Mouse (Mus musculus) limb, embryonic 15.5 days (tissue): Measurements from ENCODE around the gene Ankrd31. TPM values are rescaled to one million over a fixed set of nuclear protein-coding genes. Genes with fewer than 3 reads are reported as not detected.
"Not testable (repeated sequence)": the region's sequence is repeated elsewhere in the genome, so short reads cannot be mapped to it uniquely, and the experiment has no call there.

Experiments
- ATAC-seq: fragments of 200-750 bp; cut with Nextera tagmentation; 2 replicates; pipeline ENCODE4 v1.8.0; 2017; ENCODE audit warnings: low read depth, moderate TSS enrichment; ENCODE audit not compliant: insufficient number of reproducible peaks, low FRiP score, low TSS enrichment
- H3K27ac ChIP-seq: fragments of 300-500 bp; sonication (generic); 2 replicates; pipeline ENCODE4 v1.5.1; 2015; ENCODE audit warnings: moderate library complexity, mild to moderate bottlenecking, inconsistent platforms
- H3K27me3 ChIP-seq: fragments of 300-500 bp; sonication (generic); 2 replicates; pipeline ENCODE4 v1.6.1; 2015; ENCODE audit warnings: inconsistent platforms
- H3K36me3 ChIP-seq: fragments of 300-500 bp; sonication (generic); 2 replicates; pipeline ENCODE4 v1.6.1; 2015; ENCODE audit warnings: inconsistent platforms
- H3K4me1 ChIP-seq: fragments of 300-500 bp; sonication (generic); 2 replicates; pipeline ENCODE4 v1.6.1; 2015; ENCODE audit warnings: inconsistent platforms
- H3K4me2 ChIP-seq: fragments of 300-500 bp; sonication (generic); 2 replicates; pipeline ENCODE4 v1.6.1; 2015; ENCODE audit warnings: mild to moderate bottlenecking, inconsistent platforms
- H3K4me3 ChIP-seq: fragments of 300-500 bp; sonication (generic); 2 replicates; pipeline ENCODE4 v1.5.1; 2015; ENCODE audit warnings: mild to moderate bottlenecking, inconsistent platforms
- H3K9ac ChIP-seq: fragments of 300-500 bp; sonication (generic); 2 replicates; pipeline ENCODE4 v1.6.1; 2015; ENCODE audit warnings: inconsistent platforms
- H3K9me3 ChIP-seq: fragments of 300-500 bp; sonication (generic); 2 replicates; pipeline ENCODE4 v1.6.1; 2016; ENCODE audit warnings: inconsistent platforms
- WGBS: fragments of 180-500 bp; shearing (Covaris S2); methylation state at CpG from one replicate; pipeline ENCODE4 v1.1.7; 2015; 5-methylcytosine and 5-hydroxymethylcytosine counted together
- polyA plus RNA-seq: library from polyadenylated mRNA; unstranded; fragments of >200 nt; fragmentation: Nextera tagmentation; extraction: Ambion mirVana; gene quantifications from 2 replicates; pipeline ENCODE4 v1.2.1, GENCODE M21; 2015

Gene Ankrd31
- polyA plus RNA-seq, 1 experiment from 2014 or later: not detected

- ATAC-seq: no peak
- Histone ChIP-seq H3K4me3 (no peak overlapping the region), H3K4me1 (peaks cover 18% of the 10 kb centered on the region), H3K27ac (no peak overlapping the region), H3K36me3 (no peaks in the 10 kb centered on the region), H3K9ac (no peak overlapping the region), H3K9me3 (no peaks in the 10 kb centered on the region), H3K4me2 (no peak overlapping the region), H3K27me3 (peaks cover 32% of the 10 kb centered on the region)
- 66% methylated on average over 1 of the region's 1 CpGs for WGBS
Observed at GRCm38 (mm10) chr13:96927781-96928180, 179.7 kb downstream of the Ankrd31 start.

GRCm38 (mm10) chr13:96928432-96929039, 180.5 kb downstream of the Ankrd31 start:
- H3K9ac ChIP-seq: no peak overlapping the region
- no peaks in the 10 kb centered on the region for H3K36me3 ChIP-seq
- H3K27me3 ChIP-seq: peaks cover 32% of the 10 kb centered on the region
- WGBS: 57% methylated on average over 8 of the region's 8 CpGs
- no peak for ATAC-seq
- no peak overlapping the region for H3K4me3 ChIP-seq
- H3K27ac ChIP-seq: no peak overlapping the region
- no peak overlapping the region for H3K4me2 ChIP-seq
- no peaks in the 10 kb centered on the region for H3K9me3 ChIP-seq
- H3K4me1 ChIP-seq: peaks cover 18% of the 10 kb centered on the region

GRCm38 (mm10) chr13:96932745-96933144, 184.7 kb downstream of the Ankrd31 start:
- no peaks in the 10 kb centered on the region for H3K36me3 ChIP-seq
- H3K27ac ChIP-seq: no peak overlapping the region
- no peaks in the 10 kb centered on the region for H3K27me3 ChIP-seq
- no peaks in the 10 kb centered on the region for H3K9me3 ChIP-seq
- 0 out of 2 replicates have a peak, but pooled peaks cover 2% of the 10 kb centered on the region for H3K4me1 ChIP-seq
- no peak overlapping the region for H3K4me2 ChIP-seq
- H3K9ac ChIP-seq: no peak overlapping the region
- WGBS: 77% methylated on average over 5 of the region's 5 CpGs
- no peak for ATAC-seq
- no peak overlapping the region for H3K4me3 ChIP-seq

GRCm38 (mm10) chr13:96933367-96933766, 185.3 kb downstream of the Ankrd31 start:
- Histone ChIP-seq H3K27ac (no peak overlapping the region), H3K36me3 (no peaks in the 10 kb centered on the region), H3K4me1 (0 out of 2 replicates have a peak, but pooled peaks cover 2% of the 10 kb centered on the region), H3K4me3 (no peak overlapping the region), H3K4me2 (no peak overlapping the region), H3K27me3 (no peaks in the 10 kb centered on the region), H3K9me3 (no peaks in the 10 kb centered on the region), H3K9ac (no peak overlapping the region)
- WGBS: 40% methylated on average over 8 of the region's 8 CpGs
- ATAC-seq: no peak

GRCm38 (mm10) chr13:96936173-96936777, 188.2 kb downstream of the Ankrd31 start:
- no peak overlapping the region for H3K4me3 ChIP-seq
- no peaks in the 10 kb centered on the region for H3K36me3 ChIP-seq
- H3K4me1 ChIP-seq: 0 out of 2 replicates have a peak, but pooled peaks cover 2% of the 10 kb centered on the region
- no peak for ATAC-seq
- no peaks in the 10 kb centered on the region for H3K9me3 ChIP-seq
- no peaks in the 10 kb centered on the region for H3K27me3 ChIP-seq
- no peak overlapping the region for H3K27ac ChIP-seq
- 32% methylated on average over 6 of the region's 6 CpGs for WGBS
- H3K4me2 ChIP-seq: no peak overlapping the region
- H3K9ac ChIP-seq: no peak overlapping the region

- WGBS: 71% methylated on average over 10 of the region's 10 CpGs
Observed at GRCm38 (mm10) chr13:96937059-96937558, 189.0 kb downstream of the Ankrd31 start.

GRCm38 (mm10) chr13:96939680-96940079, 191.6 kb downstream of the Ankrd31 start:
- WGBS: 73% methylated on average over 10 of the region's 10 CpGs
- Histone ChIP-seq H3K9me3 (no peaks in the 10 kb centered on the region), H3K36me3 (no peaks in the 10 kb centered on the region), H3K4me1 (peaks cover 2% of the 10 kb centered on the region; the same call in 1 of the 2 replicates), H3K9ac (no peak overlapping the region), H3K27me3 (no peaks in the 10 kb centered on the region), H3K4me3 (no peak overlapping the region), H3K4me2 (no peak overlapping the region), H3K27ac (no peak overlapping the region)
- ATAC-seq: no peak

More at GRCm38 (mm10) chr13:96937059-96937558, 189.0 kb downstream of the Ankrd31 start:
- Histone ChIP-seq H3K36me3 (no peaks in the 10 kb centered on the region), H3K4me2 (no peak overlapping the region), H3K9me3 (no peaks in the 10 kb centered on the region), H3K4me3 (no peak overlapping the region), H3K27ac (no peak overlapping the region), H3K27me3 (no peaks in the 10 kb centered on the region), H3K9ac (no peak overlapping the region), H3K4me1 (0 out of 2 replicates have a peak, but pooled peaks cover 2% of the 10 kb centered on the region)
- ATAC-seq: no peak

GRCm38 (mm10) chr13:96941481-96941880, 193.4 kb downstream of the Ankrd31 start:
- H3K27ac ChIP-seq, H3K27me3 ChIP-seq, H3K4me2 ChIP-seq, H3K4me3 ChIP-seq, H3K9me3 ChIP-seq, ATAC-seq, H3K9ac ChIP-seq, H3K4me1 ChIP-seq, H3K36me3 ChIP-seq: not testable (repeated sequence)
- WGBS: 84% methylated on average over 11 of the region's 11 CpGs

GRCm38 (mm10) chr13:96943571-96943970, 195.5 kb downstream of the Ankrd31 start:
- no peaks in the 10 kb centered on the region for H3K36me3 ChIP-seq

GRCm38 (mm10) chr13:96945748-96946147, 197.7 kb downstream of the Ankrd31 start:
- H3K36me3 ChIP-seq: no peaks in the 10 kb centered on the region
- H3K4me2 ChIP-seq: no peak overlapping the region
- no peaks in the 10 kb centered on the region for H3K9me3 ChIP-seq
- H3K27ac ChIP-seq: no peak overlapping the region
- H3K9ac ChIP-seq: no peak overlapping the region
- H3K4me3 ChIP-seq: no peak overlapping the region
- no peaks in the 10 kb centered on the region; the same call in 1 of the 2 replicates for H3K4me1 ChIP-seq
- 86% methylated on average over 4 of the region's 4 CpGs for WGBS
- H3K27me3 ChIP-seq: no peaks in the 10 kb centered on the region
- no peak for ATAC-seq

More at GRCm38 (mm10) chr13:96943571-96943970, 195.5 kb downstream of the Ankrd31 start:
- H3K4me2 ChIP-seq: no peak overlapping the region
- WGBS: 42% methylated on average over 3 of the region's 3 CpGs
- no peaks in the 10 kb centered on the region for H3K27me3 ChIP-seq
- ATAC-seq: no peak
- no peaks in the 10 kb centered on the region for H3K9me3 ChIP-seq
- no peaks in the 10 kb centered on the region; the same call in 1 of the 2 replicates for H3K4me1 ChIP-seq
- H3K9ac ChIP-seq: no peak overlapping the region
- H3K4me3 ChIP-seq: no peak overlapping the region
- no peak overlapping the region for H3K27ac ChIP-seq

GRCm38 (mm10) chr13:96947722-96948121, 199.7 kb downstream of the Ankrd31 start:
- WGBS: 72% methylated on average over 7 of the region's 7 CpGs
- no peak for ATAC-seq

GRCm38 (mm10) chr13:96951880-96952279, 203.8 kb downstream of the Ankrd31 start:
- H3K4me3 ChIP-seq: no peak overlapping the region
- no peaks in the 10 kb centered on the region for H3K27me3 ChIP-seq
- 47% methylated on average over 2 of the region's 2 CpGs for WGBS
- no peak overlapping the region for H3K27ac ChIP-seq
- H3K9ac ChIP-seq: no peak overlapping the region
- no peak for ATAC-seq
- H3K36me3 ChIP-seq: no peaks in the 10 kb centered on the region
- no peak overlapping the region for H3K4me2 ChIP-seq
- H3K9me3 ChIP-seq: no peaks in the 10 kb centered on the region
- H3K4me1 ChIP-seq: no peaks in the 10 kb centered on the region

More at GRCm38 (mm10) chr13:96947722-96948121, 199.7 kb downstream of the Ankrd31 start:
- no peaks in the 10 kb centered on the region for H3K27me3 ChIP-seq
- no peaks in the 10 kb centered on the region for H3K36me3 ChIP-seq
- H3K4me2 ChIP-seq: no peak overlapping the region
- H3K27ac ChIP-seq: no peak overlapping the region
- H3K9me3 ChIP-seq: no peaks in the 10 kb centered on the region
- no peak overlapping the region for H3K9ac ChIP-seq
- no peak overlapping the region for H3K4me3 ChIP-seq
- H3K4me1 ChIP-seq: no peaks in the 10 kb centered on the region; the same call in 1 of the 2 replicates
